Mouse (Mus musculus) spleen, adult 2 months (tissue): ENCODE measurements at regions not wholly inside any gene's neighbourhood (a gene's known extent, or its start where the extent isn't known, plus 50 kb on each side); places are given as distances from the start of the nearest gene placed in this dataset.
A peak's percentile ranks its signal among the peaks of the same experiment; 100 is the strongest.

ENCODE experiments used
- DNase-seq, 2 experiments: peaks; one replicate each; pipeline versions ENCODE4 v3.0.0 to v3.0.0-alpha.2; 2012 to 2021; ENCODE audit warnings: low spot score in 2 of 2, low read depth in 1 of 2
- H3K27ac ChIP-seq: fragments of 200-500 bp; 2 replicates; pipeline ENCODE4 v1.5.1; 2012; ENCODE audit warnings: low read length, inconsistent platforms; ENCODE audit not compliant: insufficient read depth
- H3K27me3 ChIP-seq: fragments of 200-500 bp; 2 replicates; pipeline ENCODE4 v1.6.1; 2012; ENCODE audit warnings: mild to moderate bottlenecking, moderate library complexity, low read length, inconsistent platforms; ENCODE audit not compliant: control insufficient read depth, insufficient read depth
- H3K36me3 ChIP-seq: fragments of 200-500 bp; 2 replicates; pipeline ENCODE4 v1.6.1; 2012; ENCODE audit warnings: mild to moderate bottlenecking, low read length, inconsistent platforms; ENCODE audit not compliant: control insufficient read depth, insufficient read depth
- H3K4me1 ChIP-seq: fragments of 200-500 bp; 2 replicates; pipeline ENCODE4 v1.6.1; 2011; ENCODE audit warnings: inconsistent platforms; ENCODE audit not compliant: control insufficient read depth, insufficient read depth, insufficient read length
- H3K4me3 ChIP-seq: fragments of 200-500 bp; 2 replicates; pipeline ENCODE4 v1.5.1; 2011; ENCODE audit warnings: mild to moderate bottlenecking, inconsistent platforms; ENCODE audit not compliant: insufficient read depth, insufficient read length; ENCODE audit errors: extremely low read depth
- CTCF ChIP-seq: fragments of 200-500 bp; IDR thresholded peaks from 2 replicates; pipeline ENCODE4 v1.5.1; 2011; ENCODE audit warnings: mild to moderate bottlenecking, inconsistent platforms; ENCODE audit not compliant: insufficient read depth, insufficient read length, insufficient replicate concordance; ENCODE audit errors: extremely low read depth
- POLR2A ChIP-seq: fragments of 200-500 bp; IDR thresholded peaks from 2 replicates; pipeline ENCODE4 v1.6.1; 2011; ENCODE audit warnings: low read depth, low read length, inconsistent platforms
- WGBS: fragments of 180-500 bp; shearing (Covaris S2); methylation state at CpG from one replicate; pipeline ENCODE4 v1.1.7; 2018; 5-methylcytosine and 5-hydroxymethylcytosine counted together

GRCm38 (mm10) chr12:25711186-25711585 lies 614.2 kb upstream of the Id2 start:
- Histone ChIP-seq H3K36me3 (no peaks in the 10 kb centered on the region), H3K4me3 (no peak overlapping the region), H3K4me1 (no peaks in the 10 kb centered on the region), H3K27me3 (no peaks in the 10 kb centered on the region), H3K27ac (no peak overlapping the region)
- 92% methylated on average over 1 of the region's 1 CpGs for WGBS
- TF ChIP-seq POLR2A (no peak), CTCF (no peak)
- no peak for DNase-seq

GRCm38 (mm10) chr12:25703023-25703400 lies 606.1 kb upstream of the Id2 start:
- Histone ChIP-seq H3K27me3 (no peaks in the 10 kb centered on the region), H3K36me3 (no peaks in the 10 kb centered on the region), H3K4me3 (peak overlapping the region; percentile 14; the same call in 1 of the 2 replicates), H3K4me1 (peaks cover 2% of the 10 kb centered on the region; the same call in 1 of the 2 replicates), H3K27ac (no peak overlapping the region)
- 1% methylated on average over 6 of the region's 6 CpGs for WGBS
- no peak for DNase-seq
- TF ChIP-seq POLR2A (no peak), CTCF (no peak)

GRCm38 (mm10) chr12:25702176-25703022 lies 605.5 kb upstream of the Id2 start:
- Histone ChIP-seq H3K4me3 (no peak overlapping the region), H3K4me1 (peaks cover 2% of the 10 kb centered on the region; the same call in 1 of the 2 replicates), H3K27ac (no peak overlapping the region), H3K36me3 (no peaks in the 10 kb centered on the region), H3K27me3 (no peaks in the 10 kb centered on the region)
- 6% methylated on average over 21 of the region's 21 CpGs for WGBS
- TF ChIP-seq POLR2A (no peak), CTCF (no peak)
- DNase-seq = no peak

- DNase-seq = no peak
- H3K27me3 ChIP-seq = no peaks in the 10 kb centered on the region; the same call in 1 of the 2 replicates
- no peak overlapping the region for H3K27ac ChIP-seq
- H3K4me3 ChIP-seq = no peak overlapping the region
- no peaks in the 10 kb centered on the region for H3K36me3 ChIP-seq
- no peak for TF ChIP-seq POLR2A
- no peaks in the 10 kb centered on the region for H3K4me1 ChIP-seq
These were observed 590.1 kb upstream of the Id2 start for GRCm38 (mm10) chr12:25687063-25687462.

- Histone ChIP-seq H3K27me3 (no peaks in the 10 kb centered on the region), H3K36me3 (no peaks in the 10 kb centered on the region), H3K27ac (no peak overlapping the region), H3K4me1 (no peaks in the 10 kb centered on the region), H3K4me3 (no peak overlapping the region)
- WGBS = 91% methylated on average over 11 of the region's 11 CpGs
- TF ChIP-seq CTCF = no peak
- TF ChIP-seq POLR2A = no peak
- no peak for DNase-seq
These were observed 579.7 kb upstream of the Id2 start for GRCm38 (mm10) chr12:25676631-25677030.

- Histone ChIP-seq H3K27me3 (no peaks in the 10 kb centered on the region), H3K27ac (no peak overlapping the region), H3K36me3 (no peaks in the 10 kb centered on the region), H3K4me3 (no peak overlapping the region), H3K4me1 (no peaks in the 10 kb centered on the region)
- 85% methylated on average over 11 of the region's 11 CpGs for WGBS
- TF ChIP-seq POLR2A (no peak), CTCF (no peak)
- DNase-seq = no peak
These were observed 571.4 kb upstream of the Id2 start for GRCm38 (mm10) chr12:25668336-25668735.

- no peaks in the 10 kb centered on the region for H3K36me3 ChIP-seq
- 90% methylated on average over 5 of the region's 5 CpGs for WGBS
- no peak overlapping the region for H3K27ac ChIP-seq
- no peak for DNase-seq
- no peaks in the 10 kb centered on the region for H3K27me3 ChIP-seq
- TF ChIP-seq POLR2A (no peak), CTCF (no peak)
- H3K4me3 ChIP-seq = no peak overlapping the region
- no peaks in the 10 kb centered on the region for H3K4me1 ChIP-seq
These were observed 557.5 kb upstream of the Id2 start for GRCm38 (mm10) chr12:25654456-25654855.
